Mouse (Mus musculus): ENCODE measurements at regions not wholly inside any gene's neighbourhood (a gene's known extent, or its start where the extent isn't known, plus 50 kb on each side); places are given as distances from the start of the nearest gene placed in this dataset.
A peak's percentile ranks its signal among the peaks of the same experiment; 100 is the strongest.
"Not testable (repeated sequence)": the region's sequence is repeated elsewhere in the genome, so short reads cannot be mapped to it uniquely, and the experiment has no call there.

DNA sequence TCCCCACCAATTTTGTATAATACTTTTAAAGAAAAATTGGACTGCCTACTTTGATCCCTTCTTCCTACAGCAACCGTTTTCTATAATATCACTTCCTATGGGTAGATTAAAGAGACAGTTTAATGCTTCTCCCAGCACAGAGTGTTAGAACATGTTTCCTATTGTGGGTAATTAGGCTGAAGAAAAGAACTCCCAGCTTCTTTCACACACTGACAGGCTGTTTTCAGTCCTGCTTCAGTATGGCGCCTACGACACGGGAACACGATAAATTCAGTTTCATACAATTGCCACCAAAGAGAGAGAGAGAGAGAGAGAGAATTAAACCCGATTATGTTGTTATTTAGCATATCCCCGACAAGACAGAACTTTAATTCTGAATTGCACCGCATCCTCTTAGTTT, 644.5 kb upstream of the Gm19410 start:
- DNase-seq (ENCODE audit: extremely low spot score, low read depth, low spot score): no peak

DNA sequence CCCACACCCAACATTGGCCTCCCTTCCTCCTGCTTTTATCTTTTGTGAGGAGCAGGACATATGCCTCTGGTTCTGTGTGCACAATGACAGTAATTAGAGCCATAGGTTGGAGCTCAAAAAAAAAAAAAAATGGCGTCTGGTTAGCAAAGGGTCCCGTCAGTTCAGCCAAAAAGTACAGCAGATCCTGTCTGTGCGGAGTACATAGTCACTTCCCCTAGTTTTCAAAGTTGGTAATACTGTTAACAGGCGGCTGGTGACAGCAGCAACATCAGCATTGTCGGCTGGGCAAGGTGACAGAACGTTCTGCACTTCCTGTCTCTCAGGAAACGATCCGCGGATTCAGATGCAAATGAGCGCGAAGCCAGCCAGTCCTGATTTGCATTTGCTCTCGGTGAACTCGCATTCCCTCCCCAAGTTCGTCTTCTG, 642.4 kb upstream of the Gm19410 start:
- no peak for DNase-seq (ENCODE audit: extremely low spot score, low read depth, low spot score)

DNA sequence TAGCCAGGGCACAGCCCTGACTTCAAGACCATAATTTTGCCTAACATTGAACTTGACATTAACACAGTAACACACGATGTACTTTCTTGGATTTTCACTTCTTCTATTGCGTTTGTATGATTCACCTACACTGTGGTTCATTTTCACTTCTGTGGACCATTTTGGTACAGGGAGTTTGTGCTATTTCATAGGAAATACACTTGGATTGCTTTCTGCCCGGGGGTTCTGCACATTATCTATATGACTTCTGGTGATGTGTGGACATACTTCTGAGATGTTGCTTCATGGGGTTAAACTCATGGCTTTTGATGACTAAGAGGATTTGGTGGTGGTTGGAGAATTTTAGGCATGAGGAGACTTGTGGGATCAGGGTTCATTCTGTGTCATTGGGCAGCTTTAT, 640.4 kb upstream of the Gm19410 start:
- DNase-seq (ENCODE audit: extremely low spot score, low read depth, low spot score): no peak

DNA sequence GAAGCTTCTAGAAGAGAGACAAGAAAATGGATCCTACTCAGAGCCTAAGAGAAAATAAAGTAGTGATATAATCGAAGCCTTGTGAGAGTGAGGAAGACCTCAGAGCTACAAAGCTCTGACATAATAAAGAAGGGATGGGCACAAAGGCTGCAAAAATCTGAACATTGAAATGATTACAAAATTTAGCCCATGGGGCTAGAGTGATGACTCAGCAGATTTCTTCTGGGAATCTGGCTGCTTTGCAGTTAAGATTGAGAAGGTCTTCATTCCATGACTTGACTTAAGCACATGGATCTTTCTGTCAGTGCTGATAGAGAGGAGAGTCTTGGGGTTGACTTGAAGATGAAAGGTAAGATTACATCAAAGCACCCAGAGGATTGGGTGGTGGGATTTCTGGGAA, 633.3 kb upstream of the Gm19410 start:
- no peak for DNase-seq (ENCODE audit: extremely low spot score, low read depth, low spot score)

DNA sequence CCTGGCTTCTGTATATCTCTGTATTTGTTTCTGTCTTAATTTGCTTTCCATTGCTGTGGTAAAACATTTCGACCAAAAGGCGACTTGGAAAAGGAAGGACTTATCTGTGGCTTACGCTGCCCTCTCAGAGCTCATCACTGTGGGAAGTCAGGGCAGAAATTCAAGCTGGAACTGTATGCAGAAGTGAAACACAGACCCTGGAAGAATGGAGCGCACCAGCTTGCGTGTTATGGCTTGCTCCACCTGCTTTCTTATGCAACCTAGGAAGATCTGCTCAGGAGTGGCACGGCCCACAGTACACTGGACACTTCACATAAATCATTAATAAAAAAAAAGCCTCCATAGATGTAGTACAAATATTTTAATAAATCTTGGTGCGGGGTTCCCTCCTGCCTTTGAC, 630.0 kb upstream of the Gm19410 start:
- no peak for DNase-seq (ENCODE audit: extremely low spot score, low read depth, low spot score)

DNA sequence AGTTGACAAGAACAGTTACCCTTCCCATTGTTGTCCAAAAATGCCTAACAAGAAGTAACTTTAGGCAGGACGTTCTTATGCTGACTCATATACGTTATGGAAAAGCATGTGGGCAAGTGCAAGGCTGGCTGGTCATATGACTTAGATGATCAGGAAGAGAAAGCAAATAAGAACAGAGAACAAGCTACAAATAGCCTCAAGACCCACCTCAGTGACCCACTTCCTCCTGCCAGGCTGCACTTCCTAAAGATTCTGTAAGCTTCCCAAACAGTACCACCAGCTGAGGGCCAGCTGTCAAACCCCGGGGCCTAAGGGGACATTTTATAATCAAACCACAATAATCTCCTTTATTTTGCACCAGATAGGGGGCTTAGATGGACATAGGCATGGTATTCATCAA, 628.9 kb upstream of the Gm19410 start:
- no peak for DNase-seq (ENCODE audit: extremely low spot score, low read depth, low spot score)

DNA sequence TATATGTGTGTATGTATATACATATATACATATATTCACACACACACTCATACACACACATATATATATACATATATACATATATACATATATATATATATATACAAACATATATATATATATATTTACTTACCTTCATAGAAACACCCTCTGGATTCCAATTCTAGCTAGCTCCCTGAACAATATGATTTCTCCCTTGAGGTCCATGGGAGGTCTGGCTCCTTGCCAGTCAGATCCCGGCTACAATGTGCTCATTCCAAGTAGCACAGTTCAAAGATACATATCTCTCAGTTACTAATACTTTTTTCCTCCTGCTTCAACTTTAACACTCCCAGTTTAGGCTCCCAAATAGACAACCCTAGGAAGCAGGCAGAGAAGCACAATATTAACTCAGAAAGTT, 624.8 kb upstream of the Gm19410 start:
- no peak for DNase-seq (ENCODE audit: extremely low spot score, low read depth, low spot score)

DNA sequence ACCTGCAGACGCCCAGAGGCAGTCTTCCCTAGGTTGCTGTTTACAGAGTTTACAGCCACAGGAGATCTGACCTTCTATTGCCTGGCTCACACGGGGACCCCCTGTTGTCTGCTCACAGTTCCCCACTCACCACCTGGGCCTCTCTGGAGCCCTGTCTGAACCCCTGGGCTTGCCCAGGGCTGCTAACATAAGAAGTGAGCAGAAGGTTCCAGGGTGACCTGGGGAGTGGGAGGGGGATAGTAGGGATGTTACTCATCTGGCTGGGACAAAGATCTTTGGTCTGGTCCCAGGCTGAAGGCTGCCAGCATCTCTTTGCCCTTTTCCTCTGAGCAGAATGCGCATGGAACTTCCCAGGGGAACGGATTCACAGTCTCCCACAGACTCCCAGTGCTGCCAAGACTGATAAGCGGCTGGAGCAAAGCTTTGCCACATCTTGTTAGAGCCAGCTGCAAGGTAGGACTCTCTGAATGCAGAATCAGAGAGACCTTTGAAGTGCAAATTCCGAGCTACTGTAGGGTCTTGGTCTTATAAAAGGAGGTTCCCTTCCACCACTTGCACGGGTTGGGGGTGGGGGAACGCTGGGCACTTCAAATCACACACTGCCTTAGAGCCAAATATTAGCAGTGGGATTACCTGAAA, 622.5 kb upstream of the Gm19410 start:
- DNase-seq (ENCODE audit: extremely low spot score, low read depth, low spot score): no peak

DNA sequence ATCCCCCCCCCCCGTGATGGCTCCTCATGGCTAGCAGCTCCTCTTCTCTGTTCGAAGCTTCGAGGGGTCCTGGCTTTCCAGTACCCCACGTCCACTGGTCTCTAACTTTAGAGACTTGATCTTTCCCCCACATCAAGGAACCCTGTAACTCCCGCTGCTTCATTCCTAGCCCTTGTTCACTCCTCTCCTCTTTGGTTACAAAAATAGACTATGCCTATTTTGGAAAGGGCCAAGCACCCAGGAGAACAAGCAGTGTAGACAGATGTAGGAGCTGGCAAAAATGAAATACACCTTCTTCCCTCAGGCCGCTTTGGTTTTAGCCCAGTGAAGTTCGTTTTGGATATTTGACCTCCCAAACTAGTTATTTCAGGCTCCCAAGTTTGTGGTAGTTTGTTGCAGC, 621.9 kb upstream of the Gm19410 start:
- no peak for DNase-seq (ENCODE audit: extremely low spot score, low read depth, low spot score)

DNA sequence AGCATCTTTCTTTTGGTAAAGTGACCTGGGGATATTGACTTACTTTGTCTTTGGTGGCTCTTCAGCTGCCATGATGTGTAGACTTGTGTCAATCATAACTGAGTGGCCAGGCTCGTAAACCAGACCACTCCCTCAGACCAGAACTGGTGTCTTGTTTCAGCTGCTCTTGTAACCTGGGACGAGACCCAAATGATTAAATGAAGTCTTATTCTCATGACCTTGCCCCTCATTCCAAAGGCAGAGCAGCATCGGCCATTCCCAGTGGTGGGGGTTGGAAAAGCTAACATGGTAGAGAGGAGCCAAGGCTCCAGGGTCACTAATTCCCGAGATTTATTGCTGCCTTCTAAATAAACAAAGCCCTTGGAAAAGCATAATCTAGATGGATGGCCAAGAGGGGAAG, 621.2 kb upstream of the Gm19410 start:
- no peak for DNase-seq (ENCODE audit: extremely low spot score, low read depth, low spot score)

DNA sequence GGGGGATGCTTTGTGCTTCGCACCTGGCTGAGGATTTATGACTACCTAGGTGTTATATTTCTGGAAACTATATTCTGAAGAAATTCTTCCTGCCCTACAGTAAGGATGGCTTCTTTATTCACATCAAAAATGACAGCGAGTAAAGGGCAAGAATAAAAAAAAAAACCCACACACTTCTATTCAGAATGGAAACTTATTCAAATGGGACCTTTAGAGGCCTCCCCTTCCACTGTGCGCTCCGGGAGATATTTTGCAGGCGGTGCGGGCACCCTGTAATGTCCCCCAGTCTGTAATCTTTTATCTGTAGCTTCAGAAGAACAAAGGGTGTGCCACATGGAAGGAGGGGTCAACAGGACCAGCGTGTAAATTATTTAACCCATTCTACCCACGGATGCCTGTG, 618.1 kb upstream of the Gm19410 start:
- no peak for DNase-seq (ENCODE audit: extremely low spot score, low read depth, low spot score)

DNA sequence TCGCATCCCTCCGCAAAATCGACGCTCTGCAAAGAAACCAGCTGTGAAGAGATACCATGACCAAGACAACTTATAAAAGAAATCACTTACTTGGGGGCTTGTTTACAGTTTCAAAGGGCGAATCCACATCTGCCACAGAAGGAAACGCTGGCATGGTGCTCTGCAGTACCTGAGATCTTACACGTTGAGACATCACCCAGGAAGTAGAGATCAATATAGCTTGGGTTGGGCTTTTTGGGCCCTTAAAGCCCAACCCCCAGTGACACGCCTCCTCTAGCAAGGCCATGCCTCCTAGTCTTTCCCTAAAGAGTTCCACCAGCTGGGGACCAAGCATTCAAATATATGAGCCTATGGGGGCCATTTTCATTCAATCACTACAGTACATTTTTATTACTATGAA, 617.6 kb upstream of the Gm19410 start:
- no peak for DNase-seq (ENCODE audit: extremely low spot score, low read depth, low spot score)

DNA sequence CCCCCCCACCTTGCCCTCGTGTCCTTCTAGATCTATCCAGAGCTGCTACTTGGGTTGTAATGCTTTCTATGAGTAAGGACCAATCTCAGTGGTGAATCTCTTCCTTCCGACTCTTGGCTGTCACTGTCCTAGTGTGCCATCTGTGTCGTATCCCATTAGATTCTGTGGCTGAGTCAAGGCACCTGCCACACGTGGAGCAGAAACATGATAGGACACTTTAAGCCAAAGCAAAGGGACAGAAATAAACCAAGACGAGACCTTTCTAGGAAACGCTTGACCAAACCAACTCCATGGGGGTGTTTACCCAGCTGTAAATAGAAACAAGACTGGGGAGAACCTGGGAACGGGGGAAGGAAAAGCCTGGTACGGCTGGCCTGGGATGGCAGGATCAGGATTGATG, 613.0 kb upstream of the Gm19410 start:
- no peak for DNase-seq (ENCODE audit: extremely low spot score, low read depth, low spot score)

DNA sequence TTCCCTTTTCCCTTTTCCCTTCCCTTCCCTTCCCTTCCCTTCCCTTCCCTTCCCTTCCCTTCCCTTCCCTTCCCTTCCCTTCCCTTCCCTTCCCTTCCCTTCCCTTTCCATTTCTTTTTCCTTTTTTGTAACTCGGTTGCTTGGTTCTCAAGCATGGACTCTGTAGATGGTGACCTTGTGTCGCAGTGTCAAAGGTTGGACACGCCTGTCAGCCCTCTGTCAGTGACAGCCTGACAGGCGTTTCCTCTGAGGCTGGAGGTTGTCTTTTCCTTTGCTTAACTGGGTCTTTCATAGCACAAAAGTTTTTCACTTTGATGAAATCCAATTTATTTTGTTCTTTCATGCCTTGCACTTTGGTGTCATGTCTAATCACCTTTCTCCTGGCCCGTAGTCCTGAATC, 609.3 kb upstream of the Gm19410 start:
- DNase-seq (ENCODE audit: extremely low spot score, low read depth, low spot score): no peak

DNA sequence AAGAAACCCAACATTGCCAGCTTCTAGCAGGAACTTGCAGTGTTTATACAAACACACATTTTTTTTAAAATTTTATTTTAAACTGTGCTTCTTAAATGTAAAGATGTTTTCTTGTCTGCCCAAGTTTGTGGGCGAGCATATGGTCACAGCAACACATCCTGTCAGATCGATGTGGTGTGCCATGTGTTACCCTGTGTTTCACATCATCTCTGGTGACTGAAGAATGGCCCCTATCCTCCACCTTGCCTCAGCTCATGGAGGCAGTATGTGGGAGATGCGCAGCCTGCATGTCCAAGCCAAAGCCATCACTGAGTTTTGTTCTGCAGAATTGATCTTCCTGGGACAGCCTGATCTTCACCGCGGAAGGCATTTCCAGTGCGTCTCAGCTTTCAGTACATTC, 607.9 kb upstream of the Gm19410 start:
- DNase-seq (ENCODE audit: extremely low spot score, low read depth, low spot score): no peak

DNA sequence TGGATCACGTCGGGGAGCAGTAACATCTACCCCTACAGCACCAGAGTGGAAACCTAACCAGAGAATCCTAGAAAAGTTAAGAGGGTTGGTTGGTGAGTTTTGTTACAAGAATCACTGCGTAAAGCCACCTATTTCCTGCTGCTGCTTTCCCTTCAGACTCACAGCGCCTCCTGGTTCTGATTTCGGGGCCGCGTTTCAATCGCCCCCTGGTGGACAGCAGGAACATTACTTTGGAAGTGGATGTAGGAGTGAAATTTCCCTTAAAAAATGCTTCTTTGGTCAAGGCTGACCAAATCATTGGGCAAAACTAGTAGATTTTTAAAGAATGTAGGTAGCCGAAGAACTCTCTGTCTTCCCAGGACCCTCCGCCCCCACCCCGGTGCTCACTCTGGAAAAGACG, 606.3 kb upstream of the Gm19410 start:
- DNase-seq (ENCODE audit: extremely low spot score, low read depth, low spot score): peak; percentile 20

DNA sequence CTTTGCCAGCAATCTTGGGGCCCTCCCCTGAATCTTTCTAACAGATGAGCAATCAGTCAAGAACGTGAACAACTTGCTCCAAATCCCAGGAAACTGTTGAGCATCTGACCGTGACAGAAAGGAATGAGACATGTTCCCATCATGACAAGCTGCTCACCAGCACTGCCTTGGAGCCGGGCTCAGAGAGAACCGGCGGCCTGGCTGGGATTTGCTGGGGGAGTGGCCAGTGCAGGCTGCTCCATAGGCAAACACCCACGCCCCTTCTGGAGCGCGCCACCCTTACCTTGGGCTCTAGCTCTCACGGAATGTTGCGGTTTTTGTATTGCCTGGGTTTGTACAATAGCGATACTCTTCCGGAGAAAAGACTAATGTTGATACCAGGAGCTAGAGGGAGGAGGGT, 605.4 kb upstream of the Gm19410 start:
- no peak for DNase-seq (ENCODE audit: extremely low spot score, low read depth, low spot score)

DNA sequence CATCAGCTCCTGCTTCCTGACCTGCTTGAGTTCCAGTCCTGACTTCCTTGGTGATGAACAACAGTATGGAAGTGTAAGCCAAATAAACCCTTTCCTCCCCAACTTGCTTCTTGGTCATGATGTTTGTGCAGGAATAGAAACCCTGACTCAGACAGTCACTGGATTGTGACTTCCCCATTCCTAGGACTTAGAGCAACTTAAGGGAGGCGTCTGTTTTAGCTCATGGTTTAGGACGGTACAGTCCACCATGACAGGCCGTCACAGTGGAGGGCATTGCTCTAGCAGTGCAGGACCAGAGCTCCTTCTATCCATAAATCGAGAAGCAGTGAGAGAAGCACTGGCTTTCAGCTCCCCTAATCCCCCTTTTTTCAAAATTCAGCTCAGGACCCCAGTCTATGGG, 603.4 kb upstream of the Gm19410 start:
- DNase-seq (ENCODE audit: extremely low spot score, low read depth, low spot score): not testable (repeated sequence)

DNA sequence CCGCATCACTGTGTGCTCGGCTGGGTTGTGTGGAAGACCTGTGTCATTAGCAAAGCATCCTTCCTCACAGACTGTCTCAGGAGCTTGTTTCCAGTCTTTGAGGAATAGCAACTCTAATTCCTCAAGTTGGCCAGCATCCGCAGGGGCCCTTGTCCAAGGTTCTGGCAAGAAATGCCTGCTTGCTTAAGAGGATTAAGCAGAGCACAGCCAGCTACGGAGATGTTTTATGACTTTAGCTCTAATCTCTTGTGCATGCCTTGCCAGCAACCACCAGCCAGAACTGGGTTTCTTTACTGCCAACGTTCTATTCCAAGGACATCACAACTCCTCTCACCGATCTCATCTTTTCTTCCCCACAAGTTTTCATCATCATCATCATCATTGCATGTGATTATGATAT, 599.0 kb upstream of the Gm19410 start:
- no peak for DNase-seq (ENCODE audit: extremely low spot score, low read depth, low spot score)

DNA sequence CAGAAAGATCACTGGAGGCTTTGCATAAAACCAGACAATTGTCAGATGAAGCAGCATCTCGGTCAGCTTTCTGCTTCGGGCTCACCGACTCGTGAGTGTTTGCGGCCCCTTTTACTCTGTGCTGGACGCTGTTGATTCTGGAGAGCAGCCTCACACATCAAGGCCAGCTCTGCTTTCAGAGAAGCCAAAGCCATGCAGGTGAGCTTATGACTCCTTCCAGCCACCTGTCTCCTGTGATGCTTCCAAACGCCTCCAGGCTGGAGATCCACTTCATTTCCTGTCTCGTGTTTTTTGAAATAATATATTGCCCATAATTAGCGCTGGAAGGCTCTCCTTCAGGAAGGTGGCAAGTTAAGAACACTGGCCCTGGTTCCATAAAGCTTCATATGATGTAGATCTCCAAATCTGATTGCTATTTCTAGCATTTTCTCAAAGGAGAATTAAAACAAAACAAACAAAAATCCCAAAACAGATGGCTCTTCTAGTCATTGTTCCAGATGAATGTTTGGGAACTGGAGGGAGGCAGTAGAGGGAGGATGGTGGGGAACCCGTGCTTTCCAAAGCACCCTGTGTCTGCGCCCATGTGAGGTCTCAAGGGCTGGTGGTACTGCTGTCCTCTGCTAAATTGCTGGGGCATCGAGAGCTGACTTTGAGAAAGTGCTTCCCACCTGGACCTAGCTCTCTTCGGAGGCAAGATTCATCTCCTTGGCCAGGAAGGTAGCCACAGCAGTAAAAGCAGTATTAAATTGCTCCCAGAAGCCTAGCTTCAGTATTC, 593.9 kb upstream of the Gm19410 start:
- DNase-seq (ENCODE audit: extremely low spot score, low read depth, low spot score): no peak

DNA sequence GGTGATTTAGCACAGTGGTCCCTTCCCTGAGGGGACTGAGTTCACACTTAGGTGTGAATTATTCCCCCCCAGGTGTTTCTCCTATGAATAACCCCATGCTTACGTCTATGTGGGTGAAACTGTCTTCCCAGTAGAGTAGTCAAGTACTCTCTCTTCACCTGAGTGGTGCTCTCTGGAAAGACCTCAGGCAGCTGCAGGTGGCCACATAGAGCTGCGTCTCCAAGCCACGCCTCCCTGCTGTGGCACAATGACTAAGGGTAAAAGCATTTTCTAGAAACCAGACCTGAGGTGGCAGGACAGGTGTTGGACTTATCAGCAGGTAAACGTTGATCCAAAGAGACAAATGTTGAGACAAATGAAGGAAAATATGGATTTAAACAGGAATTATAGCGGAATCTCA, 588.3 kb upstream of the Gm19410 start:
- DNase-seq (ENCODE audit: extremely low spot score, low read depth, low spot score): no peak

DNA sequence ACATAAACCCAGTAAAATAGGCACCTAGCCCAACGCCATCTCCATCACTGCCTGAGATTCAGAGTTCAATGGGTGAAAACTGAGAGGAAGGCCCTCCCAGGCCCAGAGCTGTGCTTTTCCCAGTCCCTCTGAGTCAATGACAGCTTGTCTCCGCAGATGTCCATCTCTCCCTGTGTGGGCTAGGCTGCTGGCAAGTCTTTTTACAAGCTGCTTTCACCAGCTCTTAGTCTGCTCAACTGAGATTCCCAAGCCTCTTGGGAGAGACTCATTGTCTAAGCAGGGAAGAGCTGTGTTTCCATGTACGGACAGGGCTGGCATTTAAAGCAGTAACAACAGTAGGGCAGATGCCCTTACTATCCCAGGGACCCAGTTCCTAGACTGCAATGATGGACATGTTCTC, 585.5 kb upstream of the Gm19410 start:
- DNase-seq (ENCODE audit: extremely low spot score, low read depth, low spot score): no peak

DNA sequence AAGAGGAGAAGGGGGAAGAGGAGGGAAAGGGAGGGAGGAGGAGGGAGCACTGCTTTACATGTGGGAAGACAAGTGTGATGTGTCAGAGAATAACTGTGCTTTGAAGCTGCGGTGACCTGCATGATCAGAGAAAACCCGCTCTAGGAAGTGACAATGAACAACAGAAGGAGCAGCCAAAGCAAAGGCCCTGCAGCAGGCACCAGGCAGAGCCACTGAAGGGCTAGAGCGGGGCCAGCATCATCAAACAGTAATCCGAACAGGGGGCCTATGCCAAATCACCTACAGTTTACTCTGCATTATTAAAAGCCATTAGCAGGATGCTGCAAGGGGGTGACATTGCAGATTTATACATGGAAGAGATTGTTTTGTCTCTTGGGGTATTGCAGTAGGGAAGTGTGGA, 583.4 kb upstream of the Gm19410 start:
- DNase-seq (ENCODE audit: extremely low spot score, low read depth, low spot score): no peak
